Mouse (Mus musculus): Measurements from ENCODE around the gene N4bp2. TPM values are rescaled to one million over a fixed set of nuclear protein-coding genes. Genes with fewer than 3 reads are reported as not detected.
"Not testable (repeated sequence)": the region's sequence is repeated elsewhere in the genome, so short reads cannot be mapped to it uniquely, and the experiment has no call there.

The N4bp2 gene
- total RNA-seq, 2 experiments from 2014 or later: 16.9 to 17.8 TPM

GRCm38 (mm10) chr5:65763916-65764785 lies 830 bp downstream of the N4bp2 start:
- peak; percentile 80 to 81 for DNase-seq (ENCODE audit: low spot score in 2 of 2)

GRCm38 (mm10) chr5:65764786-65765634 lies 1.7 kb downstream of the N4bp2 start:
- peak in 1 of 2 experiments; percentile 92 for DNase-seq (ENCODE audit: low spot score in 2 of 2)

GRCm38 (mm10) chr5:65765635-65765911 lies 2.3 kb downstream of the N4bp2 start:
- DNase-seq (ENCODE audit: low spot score in 2 of 2): no peak

GRCm38 (mm10) chr5:65768007-65768406 lies 4.7 kb downstream of the N4bp2 start:
- no peak for DNase-seq (ENCODE audit: low spot score in 2 of 2)

- DNase-seq (ENCODE audit: low spot score in 2 of 2): no peak
Measured at GRCm38 (mm10) chr5:65770065-65770464, 6.7 kb downstream of the N4bp2 start.

- DNase-seq (ENCODE audit: low spot score in 2 of 2): no peak
Measured at GRCm38 (mm10) chr5:65770493-65770892, 7.2 kb downstream of the N4bp2 start.

GRCm38 (mm10) chr5:65773957-65774356 lies 10.6 kb downstream of the N4bp2 start:
- DNase-seq (ENCODE audit: low spot score in 2 of 2): not testable (repeated sequence)

- DNase-seq (ENCODE audit: low spot score in 2 of 2): no peak
Measured at GRCm38 (mm10) chr5:65776166-65776565, 12.8 kb downstream of the N4bp2 start.

GRCm38 (mm10) chr5:65776907-65777306 lies 13.6 kb downstream of the N4bp2 start:
- DNase-seq (ENCODE audit: low spot score in 2 of 2): no peak

GRCm38 (mm10) chr5:65778986-65779385 lies 15.7 kb downstream of the N4bp2 start:
- not testable (repeated sequence) for DNase-seq (ENCODE audit: low spot score in 2 of 2)

- DNase-seq (ENCODE audit: low spot score in 2 of 2): no peak
Measured at GRCm38 (mm10) chr5:65779401-65780063, 16.2 kb downstream of the N4bp2 start.

GRCm38 (mm10) chr5:65781147-65781715 lies 17.9 kb downstream of the N4bp2 start:
- no peak for DNase-seq (ENCODE audit: low spot score in 2 of 2)

- DNase-seq (ENCODE audit: low spot score in 2 of 2): no peak
Measured at GRCm38 (mm10) chr5:65781769-65782715, 18.7 kb downstream of the N4bp2 start.

GRCm38 (mm10) chr5:65790604-65791225 lies 27.4 kb downstream of the N4bp2 start:
- DNase-seq (ENCODE audit: low spot score in 2 of 2): no peak

- DNase-seq (ENCODE audit: low spot score in 2 of 2): peak in 1 of 2 experiments; percentile 8
Measured at GRCm38 (mm10) chr5:65794202-65794601, 30.9 kb downstream of the N4bp2 start.

GRCm38 (mm10) chr5:65794702-65795101 lies 31.4 kb downstream of the N4bp2 start:
- no peak for DNase-seq (ENCODE audit: low spot score in 2 of 2)

GRCm38 (mm10) chr5:65795293-65795993 lies 32.1 kb downstream of the N4bp2 start:
- no peak for DNase-seq (ENCODE audit: low spot score in 2 of 2)

- no peak for DNase-seq (ENCODE audit: low spot score in 2 of 2)
Measured at GRCm38 (mm10) chr5:65795994-65796298, 32.6 kb downstream of the N4bp2 start.

- DNase-seq (ENCODE audit: low spot score in 2 of 2): peak; percentile 7 to 20
Measured at GRCm38 (mm10) chr5:65823601-65824133, 60.3 kb downstream of the N4bp2 start.
